Mouse (Mus musculus) central nervous system, embryonic 11.5 days (tissue): ENCODE data around the gene Bmpr1b. TPM values are rescaled to one million over a fixed set of nuclear protein-coding genes. Genes with fewer than 3 reads are reported as not detected.

ENCODE experiments used
- polyA plus RNA-seq: library from polyadenylated mRNA; depleted of rRNA; stranded (reverse); fragments of >200 nt; gene quantifications from 2 replicates; pipeline ENCODE4 v1.2.3, GENCODE M21; 2012; rRNA removed

Gene Bmpr1b
- polyA plus RNA-seq = 5.4 and 7.2 TPM in 2 replicates

GRCm38 (mm10) chr3:142168863-142169521, at the start of gene Bmpr1b:
Gene Bmpr1b (minus strand): TSS chr3:142169425.

Other genes with a start within 250 kb of the Bmpr1b start
- 14.6 and 22.9 TPM in 2 replicates for gene Pdlim5, start 226.3 kb upstream of the Bmpr1b start, polyA plus RNA-seq